Mouse (Mus musculus) MEL (cell line): Measurements from ENCODE around the gene Tmem26.

Experiments
- BHLHE40 ChIP-seq: IDR thresholded peaks from 2 replicates; pipeline ENCODE4 v1.6.1; 2012; ENCODE audit warnings: low read depth, mild to moderate bottlenecking, inconsistent platforms, low read length, improper control_type of control experiment, borderline replicate concordance
- CHD2 ChIP-seq: IDR thresholded peaks from 2 replicates; pipeline ENCODE4 v1.6.1; 2011; ENCODE audit warnings: low read length, improper control_type of control experiment
- CTCF ChIP-seq, 3 experiments: IDR thresholded peaks in 2 of 3; conservative IDR thresholded peaks in 1 of 3; 2 replicates each; pipeline ENCODE4 v1.5.1; 2011 to 2012; ENCODE audit warnings: low read length in 3 of 3, low read depth in 2 of 3, mild to moderate bottlenecking in 2 of 3, improper control_type of control experiment in 1 of 3, inconsistent platforms in 1 of 3, mixed read lengths in 1 of 3, moderate library complexity in 1 of 3; ENCODE audit not compliant: control insufficient read depth in 1 of 3, insufficient read depth in 1 of 3, poor library complexity in 1 of 3, severe bottlenecking in 1 of 3
- E2F4 ChIP-seq: IDR thresholded peaks from 2 replicates; pipeline ENCODE4 v1.6.1; 2011; ENCODE audit warnings: low read depth, low read length, improper control_type of control experiment, borderline replicate concordance
- EP300 ChIP-seq, 2 experiments: IDR thresholded peaks; 2 replicates each; pipeline ENCODE4 v1.6.1; 2011; ENCODE audit warnings: improper control_type of control experiment in 2 of 2, low read length in 2 of 2, low read depth in 1 of 2, mild to moderate bottlenecking in 1 of 2
- GATA1 ChIP-seq: IDR thresholded peaks from 2 replicates; pipeline ENCODE4 v1.6.1; 2011; ENCODE audit warnings: low read depth, low read length, improper control_type of control experiment
- MEF2A ChIP-seq: IDR thresholded peaks from 2 replicates; pipeline ENCODE4 v1.6.1; 2014; ENCODE audit warnings: low read depth, mild to moderate bottlenecking, inconsistent platforms, low read length, improper control_type of control experiment; ENCODE audit not compliant: poor library complexity, insufficient replicate concordance, severe bottlenecking; ENCODE audit errors: extremely low read depth
- POLR2A ChIP-seq, 2 experiments: IDR thresholded peaks; 2 replicates each; pipeline ENCODE4 v1.6.1; 2011 to 2012; ENCODE audit warnings: low read length in 2 of 2, mild to moderate bottlenecking in 2 of 2, control low read depth in 1 of 2, improper control_type of control experiment in 1 of 2, low read depth in 1 of 2, moderate library complexity in 1 of 2; ENCODE audit not compliant: control insufficient read depth in 1 of 2, insufficient read depth in 1 of 2, poor library complexity in 1 of 2
- POLR2AphosphoS2 ChIP-seq: IDR thresholded peaks from 2 replicates; pipeline ENCODE4 v1.6.1; 2011; ENCODE audit warnings: low read length, improper control_type of control experiment
- POLR2AphosphoS5 ChIP-seq: IDR thresholded peaks from 2 replicates; pipeline ENCODE4 v1.6.1; 2012; ENCODE audit warnings: low read depth, borderline replicate concordance, mild to moderate bottlenecking, inconsistent platforms, low read length, moderate library complexity, mixed read lengths
- SMC3 ChIP-seq: IDR thresholded peaks from 2 replicates; pipeline ENCODE4 v1.6.1; 2011; ENCODE audit warnings: low read depth, low read length, improper control_type of control experiment
- TAL1 ChIP-seq: IDR thresholded peaks from 2 replicates; pipeline ENCODE4 v1.6.1; 2012; ENCODE audit warnings: mild to moderate bottlenecking, inconsistent platforms, low read length, moderate library complexity, mixed read lengths
- USF1 ChIP-seq: IDR thresholded peaks from 2 replicates; pipeline ENCODE4 v1.6.1; 2014; ENCODE audit warnings: low read depth, mild to moderate bottlenecking, inconsistent platforms, low read length, improper control_type of control experiment, moderate library complexity

DNA sequence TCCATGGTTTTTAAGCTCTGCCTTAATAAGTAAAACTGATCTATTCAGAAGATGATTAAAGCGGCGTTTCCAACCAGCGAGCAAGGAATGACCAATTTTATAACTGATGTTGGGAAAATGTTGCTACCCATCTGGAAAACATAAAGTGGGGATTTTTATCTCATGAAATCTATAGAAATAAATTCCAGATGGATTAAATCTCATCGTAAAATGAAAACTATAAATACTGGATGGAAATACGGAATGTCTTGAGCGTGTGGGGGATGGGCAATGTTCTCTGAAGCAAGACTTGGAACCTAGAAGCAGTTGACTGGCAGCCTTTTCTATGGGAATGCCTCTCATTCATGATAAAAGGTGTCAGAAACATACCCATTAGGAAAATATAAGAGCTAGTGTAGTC is 59.3 kb downstream of the Tmem26 start:
- TF ChIP-seq MEF2A (no peak), EP300 (IDR thresholded peaks at IDR 0.05; ENCODE audit: low read depth in 1 of 2, low read length in 2 of 2) (no peak), CTCF (IDR thresholded peaks at IDR 0.05 in 2 of 3, conservative IDR thresholded peaks at IDR 0.05 in 1 of 3; ENCODE audit: control insufficient read depth in 1 of 3, insufficient read depth in 1 of 3, low read depth in 2 of 3, low read length in 3 of 3, poor library complexity in 1 of 3, severe bottlenecking in 1 of 3) (no peak), USF1 (no peak), E2F4 (no peak), POLR2A (IDR thresholded peaks at IDR 0.05; ENCODE audit: control insufficient read depth in 1 of 2, insufficient read depth in 1 of 2, low read depth in 1 of 2, low read length in 2 of 2, poor library complexity in 1 of 2) (no peak), POLR2AphosphoS2 (no peak), CHD2 (no peak), BHLHE40 (no peak), TAL1 (no peak), POLR2AphosphoS5 (no peak), SMC3 (no peak), GATA1 (no peak)
